Mouse (Mus musculus) kidney, postnatal 14 days (tissue): ENCODE results near the gene Smarcd3.

Experiments
- DNase-seq: peaks from one replicate; pipeline ENCODE4 v3.0.0; 2022; ENCODE audit warnings: mixed read lengths

Smarcd3 gene

GRCm38 (mm10) chr5:24623986-24624821, at the start of gene Smarcd3:
Gene Smarcd3, minus strand, starts transcription at chr5:24624411.
- DNase-seq, result peak; percentile 42

- no peak for DNase-seq
These were observed 37.2 kb upstream of the Smarcd3 start for GRCm38 (mm10) chr5:24661457-24661856.

GRCm38 (mm10) chr5:24659708-24660423, 35.7 kb upstream of the Smarcd3 start:
- no peak for DNase-seq

- DNase-seq, result no peak
These were observed 32.9 kb upstream of the Smarcd3 start for GRCm38 (mm10) chr5:24657113-24657512.

GRCm38 (mm10) chr5:24654491-24654890, 30.3 kb upstream of the Smarcd3 start:
- no peak for DNase-seq

- no peak for DNase-seq
These were observed 28.6 kb upstream of the Smarcd3 start for GRCm38 (mm10) chr5:24652780-24653179.

- peak; percentile 89 for DNase-seq
These were observed 27.8 kb upstream of the Smarcd3 start for GRCm38 (mm10) chr5:24651768-24652752.

- DNase-seq, result no peak
These were observed 27.1 kb upstream of the Smarcd3 start for GRCm38 (mm10) chr5:24651356-24651755.

GRCm38 (mm10) chr5:24649701-24650100, 25.5 kb upstream of the Smarcd3 start:
- DNase-seq, result no peak

GRCm38 (mm10) chr5:24649231-24649630, 25.0 kb upstream of the Smarcd3 start:
- DNase-seq, result no peak

GRCm38 (mm10) chr5:24645454-24645853, 21.2 kb upstream of the Smarcd3 start:
- DNase-seq, result no peak

- no peak for DNase-seq
These were observed 14.9 kb upstream of the Smarcd3 start for GRCm38 (mm10) chr5:24639081-24639480.

GRCm38 (mm10) chr5:24638131-24638530, 13.9 kb upstream of the Smarcd3 start:
- no peak for DNase-seq

GRCm38 (mm10) chr5:24636987-24637386, 12.8 kb upstream of the Smarcd3 start:
- DNase-seq, result no peak

- no peak for DNase-seq
These were observed 11.4 kb upstream of the Smarcd3 start for GRCm38 (mm10) chr5:24635526-24636141.

GRCm38 (mm10) chr5:24635093-24635492, 10.9 kb upstream of the Smarcd3 start:
- DNase-seq, result no peak

- DNase-seq, result no peak
These were observed 5.5 kb upstream of the Smarcd3 start for GRCm38 (mm10) chr5:24629712-24630111.

- no peak for DNase-seq
These were observed 560 bp upstream of the Smarcd3 start for GRCm38 (mm10) chr5:24624822-24625120.

GRCm38 (mm10) chr5:24623041-24623985, 898 bp downstream of the Smarcd3 start:
- DNase-seq, result no peak

- no peak for DNase-seq
These were observed 1.7 kb downstream of the Smarcd3 start for GRCm38 (mm10) chr5:24622386-24623040.

GRCm38 (mm10) chr5:24620626-24621025, 3.6 kb downstream of the Smarcd3 start:
- no peak for DNase-seq
